Mouse (Mus musculus): ENCODE measurements around the gene Tspan5. TPM values are rescaled to one million over a fixed set of nuclear protein-coding genes. Genes with fewer than 3 reads are reported as not detected.

Gene Tspan5
- total and polyA plus RNA-seq, 2 experiments from 2014 or later, result 99.4 to 156 TPM

- Histone ChIP-seq H3K4me1 (ENCODE audit: insufficient read depth, low read length) (peaks cover 8% of the 10 kb centered on the region; the same call in 1 of the 2 replicates), H3K27me3 (ENCODE audit: insufficient read depth, low read length) (no peaks in the 10 kb centered on the region), H3K36me3 (ENCODE audit: insufficient read depth, low read length) (no peaks in the 10 kb centered on the region), H3K4me3 (ENCODE audit: low read depth, low read length) (no peak overlapping the region), H3K9me3 (ENCODE audit: low read length) (no peaks in the 10 kb centered on the region), H3K9ac (replicated peaks; ENCODE audit: low read length, poor library complexity, severe bottlenecking) (no peak overlapping the region), H3K4me2 (ENCODE audit: low read depth, low read length, poor library complexity, severe bottlenecking) (no peak overlapping the region), H3K27ac (ENCODE audit: low read depth, low read length) (no peak overlapping the region)
- no peak for ATAC-seq (ENCODE audit: low FRiP score)
- WGBS, result 69% methylated on average over 7 of the region's 7 CpGs
- no peak for TF ChIP-seq CTCF (IDR thresholded peaks at IDR 0.05)
- no peak for DNase-seq (ENCODE audit: low spot score)
Measured at GRCm38 (mm10) chr3:138775926-138776715, 34.1 kb downstream of the Tspan5 start.

- no peak overlapping the region for H3K27ac ChIP-seq (ENCODE audit: low read depth, low read length)
- 89% methylated on average over 9 of the region's 9 CpGs for WGBS
- TF ChIP-seq CTCF (IDR thresholded peaks at IDR 0.05), result no peak
- H3K27me3 ChIP-seq (ENCODE audit: insufficient read depth, low read length), result no peaks in the 10 kb centered on the region
- ATAC-seq (ENCODE audit: low FRiP score) (no peak), DNase-seq (ENCODE audit: low spot score) (no peak)
- H3K9ac ChIP-seq (replicated peaks; ENCODE audit: low read length, poor library complexity, severe bottlenecking), result no peak overlapping the region
- no peaks in the 10 kb centered on the region for H3K36me3 ChIP-seq (ENCODE audit: insufficient read depth, low read length)
- peaks cover 13% of the 10 kb centered on the region for H3K4me1 ChIP-seq (ENCODE audit: insufficient read depth, low read length)
- no peak overlapping the region for H3K4me2 ChIP-seq (ENCODE audit: low read depth, low read length, poor library complexity, severe bottlenecking)
- H3K4me3 ChIP-seq (ENCODE audit: low read depth, low read length), result no peak overlapping the region
- no peaks in the 10 kb centered on the region for H3K9me3 ChIP-seq (ENCODE audit: low read length)
Measured at GRCm38 (mm10) chr3:138781492-138781891, 39.5 kb downstream of the Tspan5 start.

DNA sequence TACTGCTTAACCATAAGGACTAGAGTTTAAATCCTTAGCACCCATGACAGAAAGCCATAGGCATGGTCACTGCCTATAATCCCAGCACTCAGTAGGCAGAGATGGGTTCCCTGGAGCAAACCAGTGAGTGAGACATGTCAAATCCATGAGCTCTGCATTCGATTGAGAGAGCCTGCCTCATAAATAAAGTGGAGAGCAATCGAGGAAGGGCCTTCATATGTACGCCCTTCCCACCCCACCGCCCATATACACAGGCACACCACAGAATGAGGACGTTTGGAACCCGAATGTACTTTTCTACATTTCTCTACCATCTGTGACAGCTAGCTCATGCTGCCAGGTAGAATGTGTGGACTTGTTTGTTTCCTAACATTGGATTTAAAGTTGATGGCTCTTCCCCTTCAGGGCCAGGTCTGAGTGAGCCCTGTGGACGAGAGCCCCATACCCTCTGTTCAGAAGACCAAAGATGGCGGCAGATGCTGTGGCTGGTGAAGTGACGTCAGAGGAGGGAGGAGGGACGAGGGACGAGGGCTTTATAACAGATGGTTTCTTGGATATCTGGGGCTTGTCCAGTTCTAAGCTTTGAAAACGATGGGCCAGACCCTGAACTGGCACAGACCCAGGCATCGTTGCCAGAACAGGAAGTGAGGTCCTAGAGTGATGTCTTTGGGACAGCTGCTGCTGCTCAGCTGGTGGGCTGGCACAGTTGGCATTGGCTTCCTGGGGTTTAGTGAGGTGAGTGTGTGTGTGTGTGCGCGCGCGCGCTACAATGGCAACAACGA lies 42.1 kb downstream of the Tspan5 start:
- Histone ChIP-seq H3K36me3 (ENCODE audit: insufficient read depth, low read length) (no peaks in the 10 kb centered on the region), H3K27me3 (ENCODE audit: insufficient read depth, low read length) (no peaks in the 10 kb centered on the region), H3K9me3 (ENCODE audit: low read length) (no peaks in the 10 kb centered on the region), H3K4me3 (ENCODE audit: low read depth, low read length) (no peak overlapping the region), H3K4me2 (ENCODE audit: low read depth, low read length, poor library complexity, severe bottlenecking) (no peak overlapping the region), H3K27ac (ENCODE audit: low read depth, low read length) (no peak overlapping the region), H3K9ac (replicated peaks; ENCODE audit: low read length, poor library complexity, severe bottlenecking) (no peak overlapping the region), H3K4me1 (ENCODE audit: insufficient read depth, low read length) (peaks cover 13% of the 10 kb centered on the region)
- no peak for TF ChIP-seq CTCF (IDR thresholded peaks at IDR 0.05)
- DNase-seq (ENCODE audit: low spot score) (peak; percentile 91), ATAC-seq (ENCODE audit: low FRiP score) (peak; percentile 50)
- 78% methylated on average over 19 of the region's 19 CpGs for WGBS

GRCm38 (mm10) chr3:138784641-138785025 lies 42.6 kb downstream of the Tspan5 start:
- 84% methylated on average over 7 of the region's 7 CpGs for WGBS
- Histone ChIP-seq H3K4me2 (ENCODE audit: low read depth, low read length, poor library complexity, severe bottlenecking) (no peak overlapping the region), H3K4me1 (ENCODE audit: insufficient read depth, low read length) (peaks cover 9% of the 10 kb centered on the region; the same call in 1 of the 2 replicates), H3K36me3 (ENCODE audit: insufficient read depth, low read length) (no peaks in the 10 kb centered on the region), H3K27ac (ENCODE audit: low read depth, low read length) (no peak overlapping the region), H3K4me3 (ENCODE audit: low read depth, low read length) (no peak overlapping the region), H3K9me3 (ENCODE audit: low read length) (no peaks in the 10 kb centered on the region), H3K9ac (replicated peaks; ENCODE audit: low read length, poor library complexity, severe bottlenecking) (no peak overlapping the region), H3K27me3 (ENCODE audit: insufficient read depth, low read length) (no peaks in the 10 kb centered on the region)
- TF ChIP-seq CTCF (IDR thresholded peaks at IDR 0.05), result no peak
- peak; percentile 72 for DNase-seq (ENCODE audit: low spot score)
- ATAC-seq (ENCODE audit: low FRiP score), result no peak

GRCm38 (mm10) chr3:138787758-138788488 lies 45.9 kb downstream of the Tspan5 start:
- ATAC-seq (ENCODE audit: low FRiP score), result peak; percentile 66
- H3K27ac ChIP-seq (ENCODE audit: low read depth, low read length), result no peak overlapping the region
- H3K4me3 ChIP-seq (ENCODE audit: low read depth, low read length), result no peak overlapping the region
- no peak overlapping the region for H3K9ac ChIP-seq (replicated peaks; ENCODE audit: low read length, poor library complexity, severe bottlenecking)
- DNase-seq (ENCODE audit: low spot score), result no peak
- H3K4me1 ChIP-seq (ENCODE audit: insufficient read depth, low read length), result peaks cover 5% of the 10 kb centered on the region; the same call in 1 of the 2 replicates
- 86% methylated on average over 17 of the region's 18 CpGs for WGBS
- no peaks in the 10 kb centered on the region for H3K36me3 ChIP-seq (ENCODE audit: insufficient read depth, low read length)
- no peaks in the 10 kb centered on the region for H3K9me3 ChIP-seq (ENCODE audit: low read length)
- TF ChIP-seq CTCF (IDR thresholded peaks at IDR 0.05), result no peak
- H3K4me2 ChIP-seq (ENCODE audit: low read depth, low read length, poor library complexity, severe bottlenecking), result no peak overlapping the region
- no peaks in the 10 kb centered on the region for H3K27me3 ChIP-seq (ENCODE audit: insufficient read depth, low read length)
